Mouse (Mus musculus) ES-CJ7 (cell line): ENCODE results near the gene Actr2.
A peak's percentile ranks its signal among the peaks of the same experiment; 100 is the strongest.

Experiments
- DNase-seq: peaks from one replicate; pipeline ENCODE4 v3.0.0; 2011; ENCODE audit warnings: low read depth, low spot score

Actr2 gene

GRCm38 (mm10) chr11:20112741-20113480, at the start of gene Actr2:
Gene Actr2, minus strand, starts transcription at chr11:20112913.
- peak; percentile 96 for DNase-seq

GRCm38 (mm10) chr11:20158879-20159278, 46.2 kb upstream of the Actr2 start:
- DNase-seq: no peak

DNA sequence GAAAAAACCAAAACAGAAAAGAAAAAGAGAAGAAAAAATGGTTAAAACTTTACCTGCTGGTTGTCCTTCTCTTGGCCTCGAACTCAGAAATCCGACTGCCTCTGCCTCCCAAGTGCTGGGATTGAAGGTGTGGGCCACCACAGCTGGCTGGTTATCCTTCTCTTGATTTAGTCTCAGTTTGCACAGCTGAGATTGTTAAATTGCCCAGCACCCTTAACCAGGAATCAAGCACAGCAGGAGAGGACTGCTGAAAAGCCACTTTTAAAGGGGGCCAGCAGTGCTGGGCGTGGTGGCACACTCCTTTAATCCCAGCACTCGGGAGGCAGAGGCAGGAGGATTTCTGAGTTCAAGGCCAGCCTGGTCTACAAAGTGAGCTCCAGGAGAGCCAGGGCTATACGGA, 40.8 kb upstream of the Actr2 start:
- peak; percentile 73 for DNase-seq

- DNase-seq: peak; percentile 84
Measured at GRCm38 (mm10) chr11:20152107-20152901, 39.6 kb upstream of the Actr2 start.

DNA sequence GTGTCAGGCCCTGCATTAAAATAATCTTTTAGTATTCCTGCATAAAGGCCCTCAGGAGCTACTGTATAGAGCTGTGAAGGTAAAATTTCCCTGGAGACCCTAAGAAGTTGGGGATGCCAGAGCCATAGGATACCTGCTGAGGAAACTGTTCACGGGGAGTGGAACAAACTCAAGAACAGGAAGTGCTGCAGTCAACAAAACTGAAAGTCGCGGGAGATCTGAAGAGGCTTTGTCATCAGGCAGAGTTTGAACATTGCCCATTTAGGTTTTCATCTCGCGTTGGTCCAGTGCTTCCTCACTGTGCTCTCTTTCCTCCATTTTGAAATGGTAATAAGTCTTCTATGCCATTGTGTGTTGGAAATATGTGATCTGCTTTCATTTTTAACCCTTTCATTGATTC, 38.6 kb upstream of the Actr2 start:
- DNase-seq: no peak

GRCm38 (mm10) chr11:20149936-20150335, 37.2 kb upstream of the Actr2 start:
- DNase-seq: no peak

DNA sequence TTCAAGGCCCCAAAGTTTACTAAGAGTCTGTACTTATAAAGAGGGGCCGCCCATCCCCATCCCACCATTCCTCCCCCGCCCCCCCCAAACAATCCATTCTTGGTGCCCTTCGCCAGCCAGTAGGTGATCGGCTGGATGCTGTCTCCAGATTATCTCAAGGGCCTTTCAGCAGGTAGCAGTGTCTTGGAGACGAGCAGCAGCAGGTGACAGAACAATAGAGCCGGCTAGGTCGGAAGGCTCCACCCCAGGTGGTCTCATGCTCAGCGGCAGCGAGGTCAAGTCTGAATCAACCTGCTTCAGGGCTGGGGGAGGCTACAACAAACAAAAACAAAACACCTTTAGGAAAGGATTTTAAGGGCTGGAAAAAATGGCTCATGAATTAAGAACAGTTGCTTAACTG, 32.7 kb upstream of the Actr2 start:
- DNase-seq: peak; percentile 97

GRCm38 (mm10) chr11:20144536-20145263, 32.0 kb upstream of the Actr2 start:
- no peak for DNase-seq

DNA sequence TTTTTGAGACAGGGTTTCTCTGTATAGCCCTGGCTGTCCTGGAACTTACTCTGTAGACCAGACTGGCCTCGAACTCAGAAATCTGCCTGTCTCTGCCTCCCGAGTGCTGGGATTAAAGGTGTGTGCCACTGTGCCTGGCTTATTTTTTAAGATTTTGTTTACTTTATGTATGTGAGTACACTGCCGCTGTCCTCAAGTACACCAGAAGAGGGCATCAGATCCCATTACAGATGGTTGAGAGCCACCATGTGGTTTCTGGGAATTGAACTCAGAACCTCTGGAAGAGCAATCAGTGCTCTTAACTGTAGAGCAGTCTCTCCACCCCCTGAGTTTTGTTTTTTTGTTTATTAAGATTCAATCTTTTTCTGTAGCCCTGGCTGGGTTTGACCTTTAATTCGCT, 31.0 kb upstream of the Actr2 start:
- DNase-seq: peak; percentile 68

GRCm38 (mm10) chr11:20142516-20142915, 29.8 kb upstream of the Actr2 start:
- no peak for DNase-seq

DNA sequence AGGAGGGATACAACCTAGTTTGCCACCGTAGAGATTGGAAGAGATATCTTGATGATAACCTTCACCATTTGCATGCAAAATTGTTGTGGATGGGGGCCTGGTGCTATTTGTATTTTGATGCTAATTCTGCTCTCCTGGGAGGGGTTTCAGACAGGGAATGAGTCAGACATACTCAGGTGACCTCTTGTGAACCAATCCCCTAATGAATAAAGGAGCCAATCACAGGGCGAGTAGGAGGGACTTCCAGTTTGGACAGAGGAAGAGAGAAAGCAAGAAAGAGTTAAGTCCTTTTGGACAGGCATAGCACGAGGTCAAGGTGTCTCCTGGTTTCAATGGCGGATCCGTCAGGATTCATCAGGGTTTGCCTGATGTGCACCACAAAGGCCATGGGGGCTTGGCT, 27.6 kb upstream of the Actr2 start:
- peak; percentile 95 for DNase-seq

DNA sequence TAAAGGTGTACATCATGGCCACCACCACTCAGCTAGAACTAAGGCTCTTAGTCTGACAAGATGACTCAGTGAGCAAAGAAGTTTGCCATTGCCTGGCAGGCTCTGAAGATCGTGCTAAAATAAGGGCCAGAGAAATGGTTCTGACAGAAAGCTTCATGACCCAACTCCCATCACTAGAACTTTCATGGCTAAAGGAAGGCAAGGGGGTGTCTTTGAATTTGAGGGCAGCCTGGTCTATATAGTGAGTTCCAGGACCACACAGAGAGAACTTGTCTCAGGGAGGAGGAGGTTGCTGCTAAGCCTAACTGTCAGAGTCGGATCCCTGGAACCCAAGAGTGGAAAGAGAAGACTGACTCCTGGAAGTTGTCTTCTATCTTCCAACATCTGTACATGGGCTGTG, 27.0 kb upstream of the Actr2 start:
- DNase-seq: peak; percentile 61

- DNase-seq: peak; percentile 98
Measured at GRCm38 (mm10) chr11:20138498-20139208, 25.9 kb upstream of the Actr2 start.

DNA sequence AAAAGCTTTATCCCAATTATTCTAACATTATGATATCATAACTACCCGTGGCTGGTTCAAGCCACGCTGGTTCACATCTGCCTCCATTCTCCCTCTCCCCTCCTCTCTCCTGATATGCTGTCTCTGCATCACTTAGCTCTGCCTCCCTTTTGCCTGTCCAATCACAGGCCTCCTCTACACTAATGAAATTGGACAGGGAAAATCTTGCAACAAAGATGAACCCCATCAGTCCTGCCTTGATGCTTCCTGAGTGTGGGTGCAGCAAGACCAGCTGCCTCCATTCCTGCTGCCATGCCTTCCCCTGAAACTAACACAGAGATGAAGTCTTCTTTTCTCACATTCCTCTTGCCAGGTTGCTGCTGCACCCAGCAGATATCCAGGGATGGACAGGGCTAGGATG, 25.2 kb upstream of the Actr2 start:
- peak; percentile 71 for DNase-seq

- DNase-seq: no peak
Measured at GRCm38 (mm10) chr11:20136314-20136713, 23.6 kb upstream of the Actr2 start.

DNA sequence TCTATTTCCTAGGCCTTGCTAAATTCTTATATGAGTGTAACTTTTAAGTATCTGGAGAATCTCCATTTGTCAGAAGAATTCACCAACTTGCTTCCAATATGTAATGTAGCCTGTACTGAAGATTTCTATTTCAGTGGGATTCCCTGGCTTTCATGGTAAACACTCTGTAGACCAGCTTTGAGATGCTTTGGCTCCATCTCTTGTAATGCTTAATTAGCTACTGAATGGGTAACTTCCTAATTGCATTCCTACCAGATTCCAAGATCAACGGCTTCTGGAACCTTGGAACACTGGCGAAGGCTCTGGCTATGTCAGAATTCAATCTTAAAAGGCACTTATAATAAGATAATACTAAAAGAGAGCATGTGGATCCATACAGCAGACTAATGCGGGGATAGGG, 22.2 kb upstream of the Actr2 start:
- peak; percentile 57 for DNase-seq

DNA sequence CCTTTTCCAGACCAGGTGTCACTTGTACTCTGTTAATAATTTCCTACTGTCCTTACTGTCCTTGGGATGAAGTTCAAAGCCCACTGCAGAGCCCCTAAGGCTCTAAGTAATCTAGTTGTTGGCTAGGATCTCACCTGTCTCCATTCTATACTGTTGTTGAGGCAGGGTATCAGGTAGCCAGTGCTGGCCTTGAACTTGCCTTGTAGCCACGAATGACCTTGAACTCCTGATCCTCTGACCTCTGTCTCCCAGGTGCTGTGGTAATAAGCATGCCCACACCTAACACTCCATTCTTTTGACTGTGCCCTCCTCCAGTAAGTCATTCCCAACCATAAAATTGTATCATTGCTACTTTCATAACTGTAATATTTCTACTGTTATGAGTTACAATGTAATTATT, 21.0 kb upstream of the Actr2 start:
- peak; percentile 79 for DNase-seq

DNA sequence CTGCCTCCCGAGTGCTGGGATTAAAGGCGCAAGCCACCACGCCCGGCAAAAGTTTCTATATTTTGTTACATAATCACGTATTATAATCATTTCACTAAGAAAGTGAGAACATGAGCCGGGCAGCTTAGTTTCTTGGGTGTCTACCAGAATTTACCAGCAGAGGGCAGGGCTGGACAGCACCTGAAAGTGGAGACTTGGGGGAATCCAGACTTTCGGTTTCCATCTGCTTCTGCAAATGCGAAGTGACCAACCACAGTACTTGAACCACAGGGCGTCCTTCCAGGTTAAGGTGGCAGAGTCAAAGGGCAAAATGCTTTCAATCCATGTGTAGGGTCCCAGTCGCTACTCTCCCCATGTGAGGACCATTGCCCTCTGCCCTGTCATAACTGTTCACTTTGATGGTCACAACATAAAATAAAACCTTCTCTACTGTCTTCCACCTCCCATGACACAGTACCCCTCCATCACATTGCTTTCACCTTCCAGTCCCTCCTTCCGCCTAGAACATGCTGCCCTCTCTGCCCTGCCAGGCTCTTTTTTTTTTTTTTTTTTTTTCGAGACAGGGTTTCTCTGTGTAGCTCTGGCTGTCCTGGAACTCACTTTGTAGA, 20.3 kb upstream of the Actr2 start:
- DNase-seq: peak; percentile 87

DNA sequence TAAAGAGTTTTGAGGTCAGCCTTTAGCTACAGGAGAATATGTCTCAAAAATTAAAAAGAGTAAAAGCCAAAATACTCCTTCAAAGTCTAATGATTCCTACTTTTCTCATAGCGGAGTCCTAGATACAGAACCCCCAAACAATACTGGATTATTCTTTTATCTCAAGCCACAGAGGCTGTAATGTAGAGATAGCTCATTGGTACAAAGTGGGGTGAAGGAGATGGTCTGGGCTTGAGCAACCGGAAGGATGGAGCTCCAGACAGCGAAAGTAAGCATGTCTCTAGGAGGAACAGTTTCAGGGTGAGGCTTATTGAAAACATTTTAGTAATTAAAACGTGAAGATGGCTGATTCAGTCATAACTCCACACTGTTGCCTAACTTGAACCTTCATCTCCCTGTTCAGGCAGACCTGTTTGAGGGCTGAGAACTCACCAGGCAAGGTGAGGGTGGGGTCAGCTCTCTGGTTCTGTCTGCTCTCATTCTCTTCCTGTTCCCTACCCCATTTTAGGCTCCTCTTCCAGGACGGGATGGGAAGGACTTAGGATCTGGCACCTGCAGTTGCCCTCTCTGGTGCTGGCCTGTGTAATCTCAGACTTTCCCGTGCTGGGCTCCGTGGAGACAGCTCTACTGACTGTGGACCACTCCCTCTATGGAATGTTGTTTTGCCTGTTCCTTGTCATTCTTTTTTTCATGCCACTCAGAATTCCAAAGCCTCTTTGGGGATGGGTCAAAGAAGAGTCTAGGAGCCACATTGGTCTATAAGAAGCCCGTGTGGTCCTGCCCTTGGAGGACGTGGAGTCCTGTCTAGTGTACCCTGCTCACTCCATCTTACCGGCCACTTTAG, 14.2 kb upstream of the Actr2 start:
- DNase-seq: no peak

- DNase-seq: no peak
Measured at GRCm38 (mm10) chr11:20125423-20125822, 12.7 kb upstream of the Actr2 start.
